Mouse (Mus musculus) embryonic fibroblast, embryonic 13.5 days (primary cell): Measurements from ENCODE around the gene Keap1.

Source experiments
- CTCF ChIP-seq: IDR thresholded peaks from 2 replicates; pipeline ENCODE4 v1.5.1; 2011; ENCODE audit warnings: mild to moderate bottlenecking, control low read depth, low read length, moderate library complexity, borderline replicate concordance; ENCODE audit not compliant: insufficient read depth
- POLR2A ChIP-seq: IDR thresholded peaks from 2 replicates; pipeline ENCODE4 v1.6.1; 2011; ENCODE audit warnings: low read depth, mild to moderate bottlenecking, control low read depth, low read length, moderate library complexity

GRCm38 (mm10) chr9:21233805-21234204 is 5.4 kb downstream of the Keap1 start:
- TF ChIP-seq CTCF (no peak), POLR2A (no peak)
